Mouse (Mus musculus) heart, adult 18-20 months (tissue): Measurements from ENCODE around the gene Inca1. TPM values are rescaled to one million over a fixed set of nuclear protein-coding genes. Genes with fewer than 3 reads are reported as not detected.

Experiments used
- DNase-seq, 2 experiments: peaks; one replicate each; pipeline ENCODE4 v3.0.0; 2021 to 2022; ENCODE audit warnings: mixed read lengths in 1 of 2
- total RNA-seq, 2 experiments: library from RNA; stranded (reverse); gene quantifications; 2 replicates each; pipeline ENCODE4 v1.2.3; 2021

The Inca1 gene
- total RNA-seq, 2 experiments from 2014 or later, result 6.1 to 7.7 TPM

- peak; percentile 20 to 48 for DNase-seq
These were observed 2.2 kb upstream of the Inca1 start for GRCm38 (mm10) chr11:70701984-70702733.

- DNase-seq, result peak; percentile 36 to 42
These were observed 1.4 kb upstream of the Inca1 start for GRCm38 (mm10) chr11:70701221-70701955.

GRCm38 (mm10) chr11:70700613-70701012 is 658 bp upstream of the Inca1 start:
- DNase-seq, result peak; percentile 86 to 88

GRCm38 (mm10) chr11:70699051-70699450 is 904 bp downstream of the Inca1 start:
- DNase-seq, result no peak

GRCm38 (mm10) chr11:70697376-70697775 is 2.6 kb downstream of the Inca1 start:
- no peak for DNase-seq

- no peak for DNase-seq
These were observed 6.5 kb downstream of the Inca1 start for GRCm38 (mm10) chr11:70693504-70693903.

GRCm38 (mm10) chr11:70689578-70689977 is 10.4 kb downstream of the Inca1 start:
- peak in 1 of 2 experiments; percentile 3 for DNase-seq

- DNase-seq, result peak in 1 of 2 experiments; percentile 38
These were observed 11.6 kb downstream of the Inca1 start for GRCm38 (mm10) chr11:70688372-70688771.

- DNase-seq, result peak; percentile 95
These were observed 12.3 kb downstream of the Inca1 start, which contains the start of gene Camta2 for GRCm38 (mm10) chr11:70687601-70688199. Gene Camta2 (minus strand): TSS chr11:70688105.

GRCm38 (mm10) chr11:70686901-70687566 is 12.9 kb downstream of the Inca1 start:
- DNase-seq, result peak; percentile 46 to 66

- no peak for DNase-seq
These were observed 16.3 kb downstream of the Inca1 start for GRCm38 (mm10) chr11:70683640-70684039.

GRCm38 (mm10) chr11:70681897-70682581 is 17.9 kb downstream of the Inca1 start:
- no peak for DNase-seq

- DNase-seq, result no peak
These were observed 18.8 kb downstream of the Inca1 start for GRCm38 (mm10) chr11:70681170-70681569.

- peak; percentile 22 to 70 for DNase-seq
These were observed 20.1 kb downstream of the Inca1 start for GRCm38 (mm10) chr11:70679894-70680293.

- DNase-seq, result peak in 1 of 2 experiments; percentile 8
These were observed 20.6 kb downstream of the Inca1 start for GRCm38 (mm10) chr11:70679361-70679760.

- DNase-seq, result no peak
These were observed 21.4 kb downstream of the Inca1 start for GRCm38 (mm10) chr11:70678576-70678975.

- DNase-seq, result no peak
These were observed 21.9 kb downstream of the Inca1 start for GRCm38 (mm10) chr11:70678092-70678491.

GRCm38 (mm10) chr11:70674501-70674900 is 25.5 kb downstream of the Inca1 start:
- DNase-seq, result peak in 1 of 2 experiments; percentile 6

- no peak for DNase-seq
These were observed 25.9 kb downstream of the Inca1 start for GRCm38 (mm10) chr11:70674014-70674413.

- DNase-seq, result no peak
These were observed 28.5 kb downstream of the Inca1 start for GRCm38 (mm10) chr11:70671333-70672047.

GRCm38 (mm10) chr11:70670483-70670882 is 29.5 kb downstream of the Inca1 start:
- DNase-seq, result peak in 1 of 2 experiments; percentile 9
